Mouse (Mus musculus): Measurements from ENCODE around the gene Vim. TPM values are rescaled to one million over a fixed set of nuclear protein-coding genes. Genes with fewer than 3 reads are reported as not detected.
"Not testable (repeated sequence)": the region's sequence is repeated elsewhere in the genome, so short reads cannot be mapped to it uniquely, and the experiment has no call there.

Gene Vim
- polyA plus RNA-seq, 1 experiment from 2014 or later = 414 TPM

- ATAC-seq (replicated peaks; ENCODE audit: low FRiP score, low read depth) (no peak), DNase-seq (ENCODE audit: low spot score) (no peak)
- TF ChIP-seq CTCF (IDR thresholded peaks at IDR 0.05; ENCODE audit: low read depth) = no peak
- H3K4me1 ChIP-seq (replicated peaks; ENCODE audit: insufficient read depth, low read length) = no peaks in the 10 kb centered on the region
- no peak overlapping the region for H3K4me2 ChIP-seq (ENCODE audit: low read length)
- 77% methylated on average over 8 of the region's 8 CpGs for WGBS
- H3K27me3 ChIP-seq (ENCODE audit: insufficient read depth, low read length) = no peaks in the 10 kb centered on the region
- no peaks in the 10 kb centered on the region for H3K9me3 ChIP-seq (replicated peaks; ENCODE audit: low read length)
- H3K27ac ChIP-seq = no peak overlapping the region
- H3K9ac ChIP-seq (ENCODE audit: low read depth, low read length) = no peak overlapping the region
- no peak overlapping the region for H3K4me3 ChIP-seq (replicated peaks; ENCODE audit: low read depth, low read length)
- H3K36me3 ChIP-seq (ENCODE audit: insufficient read depth, low read length) = peaks cover 17% of the 10 kb centered on the region; the same call in 1 of the 2 replicates
Observed at GRCm38 (mm10) chr2:13579315-13579714, 5.6 kb downstream of the Vim start.

- Histone ChIP-seq H3K27me3 (ENCODE audit: insufficient read depth, low read length) (no peaks in the 10 kb centered on the region), H3K9me3 (replicated peaks; ENCODE audit: low read length) (no peaks in the 10 kb centered on the region), H3K36me3 (ENCODE audit: insufficient read depth, low read length) (peaks cover 17% of the 10 kb centered on the region; the same call in 1 of the 2 replicates), H3K4me2 (ENCODE audit: low read length) (no peak overlapping the region), H3K4me1 (replicated peaks; ENCODE audit: insufficient read depth, low read length) (no peaks in the 10 kb centered on the region), H3K4me3 (replicated peaks; ENCODE audit: low read depth, low read length) (no peak overlapping the region), H3K9ac (ENCODE audit: low read depth, low read length) (no peak overlapping the region), H3K27ac (no peak overlapping the region)
- DNase-seq (ENCODE audit: low spot score) (no peak), ATAC-seq (replicated peaks; ENCODE audit: low FRiP score, low read depth) (no peak)
- peak; percentile 57 for TF ChIP-seq CTCF (IDR thresholded peaks at IDR 0.05; ENCODE audit: low read depth)
- 72% methylated on average over 11 of the region's 11 CpGs for WGBS
Observed at GRCm38 (mm10) chr2:13579991-13580390, 6.3 kb downstream of the Vim start.

GRCm38 (mm10) chr2:13582184-13582583 is 8.5 kb downstream of the Vim start:
- TF ChIP-seq CTCF (IDR thresholded peaks at IDR 0.05; ENCODE audit: low read depth) = no peak
- Histone ChIP-seq H3K4me2 (ENCODE audit: low read length) (no peak overlapping the region), H3K27ac (no peak overlapping the region), H3K4me1 (replicated peaks; ENCODE audit: insufficient read depth, low read length) (no peaks in the 10 kb centered on the region), H3K36me3 (ENCODE audit: insufficient read depth, low read length) (peaks cover 17% of the 10 kb centered on the region; the same call in 1 of the 2 replicates), H3K27me3 (ENCODE audit: insufficient read depth, low read length) (no peaks in the 10 kb centered on the region), H3K4me3 (replicated peaks; ENCODE audit: low read depth, low read length) (no peak overlapping the region), H3K9me3 (replicated peaks; ENCODE audit: low read length) (no peaks in the 10 kb centered on the region), H3K9ac (ENCODE audit: low read depth, low read length) (no peak overlapping the region)
- no peak for ATAC-seq (replicated peaks; ENCODE audit: low FRiP score, low read depth)
- 91% methylated on average over 3 of the region's 3 CpGs for WGBS
- no peak for DNase-seq (ENCODE audit: low spot score)

GRCm38 (mm10) chr2:13583746-13584145 is 10.0 kb downstream of the Vim start:
- not testable (repeated sequence) for H3K27ac ChIP-seq; DNase-seq (ENCODE audit: low spot score); H3K4me3 ChIP-seq (replicated peaks; ENCODE audit: low read depth, low read length); H3K4me1 ChIP-seq (replicated peaks; ENCODE audit: insufficient read depth, low read length); H3K4me2 ChIP-seq (ENCODE audit: low read length); H3K9ac ChIP-seq (ENCODE audit: low read depth, low read length); H3K27me3 ChIP-seq (ENCODE audit: insufficient read depth, low read length); ATAC-seq (replicated peaks; ENCODE audit: low FRiP score, low read depth); H3K9me3 ChIP-seq (replicated peaks; ENCODE audit: low read length)
- H3K36me3 ChIP-seq (ENCODE audit: insufficient read depth, low read length) = peaks cover 12% of the 10 kb centered on the region; the same call in 1 of the 2 replicates

GRCm38 (mm10) chr2:13593328-13593727 is 19.6 kb downstream of the Vim start:
- 75% methylated on average over 4 of the region's 4 CpGs for WGBS
- Histone ChIP-seq H3K4me3 (replicated peaks; ENCODE audit: low read depth, low read length) (no peak overlapping the region), H3K27me3 (ENCODE audit: insufficient read depth, low read length) (no peaks in the 10 kb centered on the region), H3K4me1 (replicated peaks; ENCODE audit: insufficient read depth, low read length) (no peaks in the 10 kb centered on the region), H3K4me2 (ENCODE audit: low read length) (no peak overlapping the region), H3K9ac (ENCODE audit: low read depth, low read length) (no peak overlapping the region), H3K36me3 (ENCODE audit: insufficient read depth, low read length) (no peaks in the 10 kb centered on the region), H3K27ac (no peak overlapping the region), H3K9me3 (replicated peaks; ENCODE audit: low read length) (no peaks in the 10 kb centered on the region)
- TF ChIP-seq CTCF (IDR thresholded peaks at IDR 0.05; ENCODE audit: low read depth) = no peak
- DNase-seq (ENCODE audit: low spot score) (no peak), ATAC-seq (replicated peaks; ENCODE audit: low FRiP score, low read depth) (no peak)

- DNase-seq (ENCODE audit: low spot score) (peak; percentile 68), ATAC-seq (replicated peaks; ENCODE audit: low FRiP score, low read depth) (no peak)
- H3K36me3 ChIP-seq (ENCODE audit: insufficient read depth, low read length) = no peaks in the 10 kb centered on the region
- no peaks in the 10 kb centered on the region for H3K4me1 ChIP-seq (replicated peaks; ENCODE audit: insufficient read depth, low read length)
- H3K9me3 ChIP-seq (replicated peaks; ENCODE audit: low read length) = no peaks in the 10 kb centered on the region
- H3K4me3 ChIP-seq (replicated peaks; ENCODE audit: low read depth, low read length) = no peak overlapping the region
- WGBS = 93% methylated on average over 1 of the region's 1 CpGs
- H3K27me3 ChIP-seq (ENCODE audit: insufficient read depth, low read length) = no peaks in the 10 kb centered on the region
- H3K9ac ChIP-seq (ENCODE audit: low read depth, low read length) = no peak overlapping the region
- H3K4me2 ChIP-seq (ENCODE audit: low read length) = no peak overlapping the region
- peak; percentile 70 for TF ChIP-seq CTCF (IDR thresholded peaks at IDR 0.05; ENCODE audit: low read depth)
- H3K27ac ChIP-seq = no peak overlapping the region
Observed at GRCm38 (mm10) chr2:13596965-13597656, 23.4 kb downstream of the Vim start.

GRCm38 (mm10) chr2:13598166-13598565 is 24.4 kb downstream of the Vim start:
- TF ChIP-seq CTCF (IDR thresholded peaks at IDR 0.05; ENCODE audit: low read depth) = no peak
- Histone ChIP-seq H3K36me3 (ENCODE audit: insufficient read depth, low read length) (no peaks in the 10 kb centered on the region), H3K4me2 (ENCODE audit: low read length) (no peak overlapping the region), H3K4me1 (replicated peaks; ENCODE audit: insufficient read depth, low read length) (no peaks in the 10 kb centered on the region), H3K27me3 (ENCODE audit: insufficient read depth, low read length) (no peaks in the 10 kb centered on the region), H3K9me3 (replicated peaks; ENCODE audit: low read length) (no peaks in the 10 kb centered on the region), H3K27ac (no peak overlapping the region), H3K9ac (ENCODE audit: low read depth, low read length) (no peak overlapping the region), H3K4me3 (replicated peaks; ENCODE audit: low read depth, low read length) (no peak overlapping the region)
- ATAC-seq (replicated peaks; ENCODE audit: low FRiP score, low read depth) (no peak), DNase-seq (ENCODE audit: low spot score) (no peak)
- WGBS = 72% methylated on average over 5 of the region's 5 CpGs

Measured in kidney, postnatal 0 days (tissue).